Mouse (Mus musculus): ENCODE results near the gene S100a5.

The S100a5 gene

GRCm38 (mm10) chr3:90608223-90608622 is at the start of gene S100a5:
Gene S100a5, plus strand, starts transcription at chr3:90608523.
- no peak for DNase-seq (ENCODE audit: extremely low spot score, low read depth, low spot score)

GRCm38 (mm10) chr3:90560008-90560628 is 48.2 kb upstream of the S100a5 start, which contains the start of gene S100a3:
Gene S100a3, plus strand, starts transcription at chr3:90560578.
- no peak for DNase-seq (ENCODE audit: extremely low spot score, low read depth, low spot score)

GRCm38 (mm10) chr3:90574691-90575090 is 33.6 kb upstream of the S100a5 start:
- no peak for DNase-seq (ENCODE audit: extremely low spot score, low read depth, low spot score)

GRCm38 (mm10) chr3:90575320-90575719 is 33.0 kb upstream of the S100a5 start:
- no peak for DNase-seq (ENCODE audit: extremely low spot score, low read depth, low spot score)

- no peak for DNase-seq (ENCODE audit: extremely low spot score, low read depth, low spot score)
Observed at GRCm38 (mm10) chr3:90576351-90577001, 31.8 kb upstream of the S100a5 start.

- DNase-seq (ENCODE audit: extremely low spot score, low read depth, low spot score) = no peak
Observed at GRCm38 (mm10) chr3:90579433-90579832, 28.9 kb upstream of the S100a5 start.

GRCm38 (mm10) chr3:90581141-90581540 is 27.2 kb upstream of the S100a5 start:
- no peak for DNase-seq (ENCODE audit: extremely low spot score, low read depth, low spot score)

- DNase-seq (ENCODE audit: extremely low spot score, low read depth, low spot score) = no peak
Observed at GRCm38 (mm10) chr3:90582156-90582555, 26.2 kb upstream of the S100a5 start.

GRCm38 (mm10) chr3:90582556-90582955 is 25.8 kb upstream of the S100a5 start:
- DNase-seq (ENCODE audit: extremely low spot score, low read depth, low spot score) = no peak

GRCm38 (mm10) chr3:90583893-90584292 is 24.4 kb upstream of the S100a5 start:
- no peak for DNase-seq (ENCODE audit: extremely low spot score, low read depth, low spot score)

GRCm38 (mm10) chr3:90585595-90585994 is 22.7 kb upstream of the S100a5 start:
- DNase-seq (ENCODE audit: extremely low spot score, low read depth, low spot score) = peak; percentile 42

- DNase-seq (ENCODE audit: extremely low spot score, low read depth, low spot score) = no peak
Observed at GRCm38 (mm10) chr3:90586016-90586643, 22.2 kb upstream of the S100a5 start.

- DNase-seq (ENCODE audit: extremely low spot score, low read depth, low spot score) = no peak
Observed at GRCm38 (mm10) chr3:90586906-90587305, 21.4 kb upstream of the S100a5 start.

GRCm38 (mm10) chr3:90587361-90588101 is 20.8 kb upstream of the S100a5 start:
- DNase-seq (ENCODE audit: extremely low spot score, low read depth, low spot score) = no peak

GRCm38 (mm10) chr3:90589390-90589789 is 18.9 kb upstream of the S100a5 start:
- no peak for DNase-seq (ENCODE audit: extremely low spot score, low read depth, low spot score)

- DNase-seq (ENCODE audit: extremely low spot score, low read depth, low spot score) = no peak
Observed at GRCm38 (mm10) chr3:90589947-90590346, 18.4 kb upstream of the S100a5 start, which contains the start of gene S100a2. Gene S100a2, plus strand, starts transcription at chr3:90590247.

GRCm38 (mm10) chr3:90594466-90594865 is 13.9 kb upstream of the S100a5 start:
- no peak for DNase-seq (ENCODE audit: extremely low spot score, low read depth, low spot score)

GRCm38 (mm10) chr3:90595556-90595955 is 12.8 kb upstream of the S100a5 start:
- DNase-seq (ENCODE audit: extremely low spot score, low read depth, low spot score) = no peak

- no peak for DNase-seq (ENCODE audit: extremely low spot score, low read depth, low spot score)
Observed at GRCm38 (mm10) chr3:90596810-90597209, 11.5 kb upstream of the S100a5 start.

GRCm38 (mm10) chr3:90597736-90598135 is 10.6 kb upstream of the S100a5 start:
- DNase-seq (ENCODE audit: extremely low spot score, low read depth, low spot score) = no peak

GRCm38 (mm10) chr3:90598212-90598611 is 10.1 kb upstream of the S100a5 start:
- no peak for DNase-seq (ENCODE audit: extremely low spot score, low read depth, low spot score)
